8 mouse cellular contexts compared by ENCODE assay signal in genomic region chr2:128745879-128746620, GRCm38 (mm10). TPM values are rescaled to one million over a fixed set of nuclear protein-coding genes. Genes with fewer than 3 reads are reported as not detected.
A peak's percentile ranks its signal among the peaks of the same experiment; 100 is the strongest.
DNase-seq lines count a peak whose midpoint lies in the region; ATAC-seq and TF ChIP-seq lines count a peak whose summit lies in the region.

No protein-coding gene starts in this region.

- no peak for DNase-seq in forebrain, postnatal 0 days
- no peak for DNase-seq in forebrain, embryonic 14.5 days (ENCODE audit: low spot score)
- DNase-seq in left cerebral cortex, postnatal 14 days (ENCODE audit: low spot score in 2 of 2) = peak; percentile 16 to 49
- no peak for DNase-seq in left cerebral cortex, adult 8-10 months (ENCODE audit: low spot score in 2 of 2)
- DNase-seq in embryonic facial prominence, embryonic 14.5 days (ENCODE audit: low spot score) = no peak
- peak; percentile 43 for DNase-seq in lung, postnatal 25 days (ENCODE audit: low spot score)
- DNase-seq in frontal cortex, postnatal 25 days (ENCODE audit: low spot score in 2 of 2) = no peak
- no peak for DNase-seq in MN1 (ENCODE audit: low spot score)

- no peaks in the 10 kb centered on the region for H3K27me3 ChIP-seq in forebrain, postnatal 0 days (ENCODE audit: insufficient read depth, low read length)
- no peaks in the 10 kb centered on the region for H3K27me3 ChIP-seq in forebrain, embryonic 14.5 days (replicated peaks; ENCODE audit: control insufficient read depth, insufficient read depth, low read length)
- no peaks in the 10 kb centered on the region for H3K27me3 ChIP-seq in embryonic facial prominence, embryonic 14.5 days (replicated peaks; ENCODE audit: control insufficient read depth, insufficient read depth, low read length)

- ATAC-seq in forebrain, postnatal 0 days = no peak
- ATAC-seq in forebrain, embryonic 14.5 days = no peak
- no peak for ATAC-seq in embryonic facial prominence, embryonic 14.5 days (ENCODE audit: low read depth)

- intact Hi-C loops in left cerebral cortex, postnatal 14 days (cut with DNase I) = no loop called here

- TF ChIP-seq CTCF in forebrain, postnatal 0 days (IDR thresholded peaks at IDR 0.05; ENCODE audit: low read depth) = no peak

- H3K9ac ChIP-seq in forebrain, postnatal 0 days = no peak overlapping the region
- no peak overlapping the region for H3K9ac ChIP-seq in forebrain, embryonic 14.5 days (ENCODE audit: low read length)
- peak overlapping the region; percentile 30 for H3K9ac ChIP-seq in embryonic facial prominence, embryonic 14.5 days (ENCODE audit: low read depth, low read length)

- no peaks in the 10 kb centered on the region for H3K4me1 ChIP-seq in forebrain, postnatal 0 days (ENCODE audit: insufficient read depth)
- H3K4me1 ChIP-seq in forebrain, embryonic 14.5 days (ENCODE audit: control insufficient read depth, insufficient read depth, low read length) = no peaks in the 10 kb centered on the region
- H3K4me1 ChIP-seq in embryonic facial prominence, embryonic 14.5 days (ENCODE audit: control insufficient read depth, insufficient read depth, low read length) = peaks cover 37% of the 10 kb centered on the region

- no peaks in the 10 kb centered on the region for H3K36me3 ChIP-seq in forebrain, postnatal 0 days (ENCODE audit: insufficient read depth)
- H3K36me3 ChIP-seq in forebrain, embryonic 14.5 days (ENCODE audit: control insufficient read depth, insufficient read depth, low read length) = no peaks in the 10 kb centered on the region
- H3K36me3 ChIP-seq in embryonic facial prominence, embryonic 14.5 days (ENCODE audit: control insufficient read depth, insufficient read depth, low read length) = peaks cover 14% of the 10 kb centered on the region; the same call in 1 of the 2 replicates

- H3K27ac ChIP-seq in forebrain, postnatal 0 days (ENCODE audit: low read depth, low read length) = 0 out of 2 replicates have a peak overlapping the region, but pooled peaks have one; percentile 1
- no peak overlapping the region for H3K27ac ChIP-seq in forebrain, embryonic 14.5 days (ENCODE audit: low read depth, low read length)
- peak overlapping the region; percentile 63 for H3K27ac ChIP-seq in embryonic facial prominence, embryonic 14.5 days (replicated peaks; ENCODE audit: low read depth, low read length)

- H3K9me3 ChIP-seq in forebrain, postnatal 0 days (ENCODE audit: low read length) = no peaks in the 10 kb centered on the region
- no peaks in the 10 kb centered on the region for H3K9me3 ChIP-seq in forebrain, embryonic 14.5 days (replicated peaks; ENCODE audit: control insufficient read depth, low read length)
- H3K9me3 ChIP-seq in embryonic facial prominence, embryonic 14.5 days (ENCODE audit: control insufficient read depth, low read length) = no peaks in the 10 kb centered on the region

- no peak overlapping the region for H3K4me3 ChIP-seq in forebrain, postnatal 0 days (ENCODE audit: low read depth, low read length)
- no peak overlapping the region for H3K4me3 ChIP-seq in forebrain, embryonic 14.5 days (ENCODE audit: low read depth, low read length)
- H3K4me3 ChIP-seq in embryonic facial prominence, embryonic 14.5 days (ENCODE audit: low read depth, low read length) = no peak overlapping the region

- WGBS in forebrain, postnatal 0 days = 57% methylated on average over 12 of the region's 12 CpGs
- 60% methylated on average over 12 of the region's 12 CpGs for whole genome bisulfite sequencing in forebrain, embryonic 14.5 days
- 45% methylated on average over 12 of the region's 12 CpGs for WGBS in embryonic facial prominence, embryonic 14.5 days

- no peak overlapping the region for H3K4me2 ChIP-seq in forebrain, postnatal 0 days (ENCODE audit: low read depth)
- H3K4me2 ChIP-seq in forebrain, embryonic 14.5 days (ENCODE audit: low read length) = no peak overlapping the region
- no peak overlapping the region for H3K4me2 ChIP-seq in embryonic facial prominence, embryonic 14.5 days (ENCODE audit: low read depth, low read length)

RNA-seq across cellular contexts. Expression of gene Mertk, which starts 47.3 kb away (rescaled TPM):
- total RNA-seq in forebrain, postnatal 0 days (2014; rRNA removed) = 4.0 and 6.1 TPM in 2 replicates
- 0.78 and 1.7 TPM in 2 replicates for polyA plus RNA-seq in forebrain, postnatal 0 days (2015; fragmentation: Nextera tagmentation; extraction: Ambion mirVana)
- 0.62 and 1.1 TPM in 2 replicates for polyA plus RNA-seq in forebrain, embryonic 14.5 days (2014; fragmentation: Nextera tagmentation; extraction: Ambion mirVana)
- total RNA-seq in left cerebral cortex, postnatal 14 days (2021) = 10 to 100 TPM; 20.8 to 33.7 TPM
- total RNA-seq in left cerebral cortex, adult 8-10 months (2022) = 10 to 100 TPM; 25.1 to 32.9 (median 29.1) TPM
- polyA plus RNA-seq in embryonic facial prominence, embryonic 14.5 days (2014; fragmentation: Nextera tagmentation; extraction: Ambion mirVana) = 9.6 and 9.8 TPM in 2 replicates

RNA-seq across cellular contexts. Expression of gene Anapc1, which starts 58.9 kb away (rescaled TPM):
- total RNA-seq in forebrain, postnatal 0 days (2014; rRNA removed) = 67.6 and 78.5 TPM in 2 replicates
- polyA plus RNA-seq in forebrain, postnatal 0 days (2015; fragmentation: Nextera tagmentation; extraction: Ambion mirVana) = 17.7 and 25.2 TPM in 2 replicates
- polyA plus RNA-seq in forebrain, embryonic 14.5 days (2014; fragmentation: Nextera tagmentation; extraction: Ambion mirVana) = 54.6 and 57.9 TPM in 2 replicates
- total RNA-seq in left cerebral cortex, postnatal 14 days (2021) = 10 to 100 TPM; 62.2 to 64.9 TPM
- total RNA-seq in left cerebral cortex, adult 8-10 months (2022) = 10 to 100 TPM; 54.0 to 63.0 (median 60.2) TPM
- 57.4 and 60.0 TPM in 2 replicates for polyA plus RNA-seq in embryonic facial prominence, embryonic 14.5 days (2014; fragmentation: Nextera tagmentation; extraction: Ambion mirVana)

Comparison
In these comparisons a context has a peak if more than half of its experiments do, and no peak if none do; other contexts are left out.
1. DNase-seq: peak in left cerebral cortex, postnatal 14 days (2 of 2) and lung, postnatal 25 days (single experiment); none in forebrain, postnatal 0 days (single experiment), forebrain, embryonic 14.5 days (single experiment), left cerebral cortex, adult 8-10 months (0 of 2), embryonic facial prominence, embryonic 14.5 days (single experiment), frontal cortex, postnatal 25 days (0 of 2) and MN1 (single experiment).